Mouse (Mus musculus): Measurements from ENCODE around the gene Olfr492.

Gene Olfr492

GRCm38 (mm10) chr7:108323574-108323973 lies at the start of gene Olfr492:
Gene Olfr492, minus strand, starts transcription at chr7:108323674.
- DNase-seq, result no peak

GRCm38 (mm10) chr7:108365035-108365434 lies 41.6 kb upstream of the Olfr492 start, which contains the start of gene Olfr494:
Gene Olfr494, plus strand, starts transcription at chr7:108365335.
- no peak for DNase-seq

DNA sequence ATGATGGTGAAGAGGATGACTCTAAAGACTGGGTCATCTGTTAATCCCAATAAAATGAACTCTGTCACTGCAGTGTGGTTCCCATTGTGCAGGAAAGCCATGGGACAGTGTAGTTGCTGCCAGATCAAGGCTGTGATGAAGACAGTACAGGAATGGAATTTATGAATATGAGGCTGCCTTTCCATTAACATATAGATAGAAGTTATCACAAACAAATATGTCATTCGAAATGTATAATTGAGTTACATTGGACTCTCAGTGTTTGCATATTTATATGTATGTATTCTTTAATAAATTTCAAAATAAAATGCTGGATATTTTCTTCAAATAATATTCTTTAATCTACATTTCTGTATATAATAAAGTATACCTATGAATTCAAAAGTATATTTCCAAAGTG lies 23.4 kb upstream of the Olfr492 start, which contains the start of gene Olfr493:
Gene Olfr493, minus strand, starts transcription at position 101 of the 400 bp plus-strand sequence.
- no peak for DNase-seq

DNA sequence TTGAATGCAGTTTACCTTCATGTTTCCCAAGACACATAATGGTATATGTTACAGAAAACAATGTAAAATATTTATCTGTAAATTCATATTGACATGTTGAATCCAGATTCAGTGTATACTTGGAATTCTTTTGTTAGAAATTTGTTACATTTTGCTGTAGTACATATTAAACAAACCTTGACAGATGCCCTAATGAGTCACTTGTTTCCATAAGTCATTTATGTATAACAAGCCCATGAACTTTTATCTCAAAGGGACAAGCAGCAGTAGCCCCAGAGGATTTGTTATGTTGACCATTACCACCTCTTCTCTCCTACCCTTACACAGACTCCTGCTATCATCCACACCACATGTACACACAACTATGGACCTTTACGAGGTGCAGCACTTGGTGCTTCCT lies 10.3 kb downstream of the Olfr492 start, which contains the start of gene Olfr491:
Gene Olfr491, plus strand, starts transcription at position 301 of the 400 bp plus-strand sequence.
- no peak for DNase-seq

- no peak for DNase-seq
Measured at GRCm38 (mm10) chr7:108288834-108289233, 34.6 kb downstream of the Olfr492 start, which contains the start of gene Olfr490. Gene Olfr490, minus strand, starts transcription at chr7:108288934.

Data from cerebellum, postnatal 36 days (tissue).